Mouse (Mus musculus) CH12.LX (cell line): Measurements from ENCODE around the gene Mapkapk2. TPM values are rescaled to one million over a fixed set of nuclear protein-coding genes. Genes with fewer than 3 reads are reported as not detected.

Experiments
- DNase-seq: peaks from one replicate; pipeline ENCODE4 v3.0.0-alpha.2; 2013; ENCODE audit errors: extremely low read depth
- H3K27ac ChIP-seq: 2 replicates; pipeline ENCODE4 v1.5.1; 2012; ENCODE audit warnings: low read depth, mild to moderate bottlenecking, control low read depth, moderate library complexity; ENCODE audit not compliant: insufficient read depth
- H3K27me3 ChIP-seq: replicated peaks from 2 replicates; pipeline ENCODE3; 2012; ENCODE audit warnings: inconsistent platforms
- H3K36me3 ChIP-seq, 2 experiments: replicated peaks in 1 of 2; 2 replicates each; pipeline versions ENCODE3 to v1.6.1; 2012; ENCODE audit warnings: inconsistent platforms in 1 of 2, low read length in 1 of 2, mild to moderate bottlenecking in 1 of 2, mixed read lengths in 1 of 2, moderate library complexity in 1 of 2; ENCODE audit not compliant: control insufficient read depth in 1 of 2, insufficient read depth in 1 of 2
- H3K4me1 ChIP-seq, 2 experiments: 2 replicates each; pipeline ENCODE4 v1.6.1; 2012; ENCODE audit warnings: inconsistent platforms in 1 of 2, moderate library complexity in 1 of 2; ENCODE audit not compliant: insufficient read depth in 2 of 2, control insufficient read depth in 1 of 2
- H3K4me2 ChIP-seq: 2 replicates; pipeline ENCODE4 v1.6.1; 2012; ENCODE audit warnings: low read depth, mild to moderate bottlenecking, control low read depth; ENCODE audit not compliant: poor library complexity, insufficient read depth, severe bottlenecking
- H3K4me3 ChIP-seq, 3 experiments: fragments of 150-350 bp in 1 of 3; sonication (generic) in 1 of 3; replicated peaks in 1 of 3; 2 replicates each; pipeline versions ENCODE3 to v1.5.1; 2011 to 2012; ENCODE audit warnings: low read depth in 2 of 3, low read length in 2 of 3, mild to moderate bottlenecking in 2 of 3, moderate library complexity in 2 of 3, control low read depth in 1 of 3, improper control_type of control experiment in 1 of 3, inconsistent platforms in 1 of 3, mixed read lengths in 1 of 3; ENCODE audit not compliant: poor library complexity in 1 of 3
- H3K79me2 ChIP-seq: replicated peaks from 2 replicates; pipeline ENCODE4 v1.6.1; 2012; ENCODE audit warnings: mild to moderate bottlenecking, moderate library complexity; ENCODE audit not compliant: control insufficient read depth, poor library complexity, insufficient read depth, severe bottlenecking; ENCODE audit errors: extremely low read depth
- H3K9ac ChIP-seq: 2 replicates; pipeline ENCODE4 v1.6.1; 2012; ENCODE audit warnings: low read depth, mild to moderate bottlenecking, control low read depth, moderate library complexity; ENCODE audit not compliant: insufficient read depth
- H3K9me3 ChIP-seq: replicated peaks from 2 replicates; pipeline ENCODE3; 2012; ENCODE audit warnings: low read length, inconsistent platforms, mixed read lengths
- E2F4 ChIP-seq: IDR thresholded peaks from 2 replicates; pipeline ENCODE4 v1.6.1; 2011; ENCODE audit warnings: low read depth, low read length, improper control_type of control experiment; ENCODE audit not compliant: insufficient replicate concordance
- ELF1 ChIP-seq: IDR thresholded peaks from 2 replicates; pipeline ENCODE4 v1.6.1; 2014; ENCODE audit warnings: low read depth, mild to moderate bottlenecking, inconsistent platforms, low read length, improper control_type of control experiment
- HCFC1 ChIP-seq: IDR thresholded peaks from 2 replicates; pipeline ENCODE4 v1.6.1; 2012; ENCODE audit warnings: low read depth, mild to moderate bottlenecking, inconsistent platforms, low read length, improper control_type of control experiment
- MAFK ChIP-seq: IDR thresholded peaks from 2 replicates; pipeline ENCODE4 v1.6.1; 2011; ENCODE audit warnings: low read length, improper control_type of control experiment; ENCODE audit not compliant: insufficient replicate concordance
- MAX ChIP-seq: IDR thresholded peaks from 2 replicates; pipeline ENCODE4 v1.6.1; 2011; ENCODE audit warnings: low read length, improper control_type of control experiment
- MXI1 ChIP-seq: IDR thresholded peaks from 2 replicates; pipeline ENCODE4 v1.6.1; 2011; ENCODE audit warnings: mild to moderate bottlenecking, low read depth, low read length, improper control_type of control experiment
- NRF1 ChIP-seq: IDR thresholded peaks from 2 replicates; pipeline ENCODE4 v1.6.1; 2014; ENCODE audit warnings: low read depth, mild to moderate bottlenecking, inconsistent platforms, low read length, improper control_type of control experiment, moderate library complexity
- POLR2A ChIP-seq: IDR thresholded peaks from 2 replicates; pipeline ENCODE4 v1.6.1; 2011; ENCODE audit warnings: low read depth, mild to moderate bottlenecking, improper control_type of control experiment, low read length
- SIN3A ChIP-seq: IDR thresholded peaks from 2 replicates; pipeline ENCODE4 v1.6.1; 2012; ENCODE audit warnings: low read length, improper control_type of control experiment, inconsistent platforms
- TCF12 ChIP-seq: IDR thresholded peaks from 2 replicates; pipeline ENCODE4 v1.6.1; 2014; ENCODE audit warnings: low read depth, mild to moderate bottlenecking, inconsistent platforms, low read length, improper control_type of control experiment
- USF1 ChIP-seq: IDR thresholded peaks from 2 replicates; pipeline ENCODE4 v1.6.1; 2014; ENCODE audit warnings: low read depth, mild to moderate bottlenecking, inconsistent platforms, low read length, improper control_type of control experiment
- USF2 ChIP-seq: conservative IDR thresholded peaks from 2 replicates; pipeline ENCODE4 v1.6.1; 2011; ENCODE audit warnings: low read depth, low read length, improper control_type of control experiment
- ZKSCAN1 ChIP-seq: IDR thresholded peaks from 2 replicates; pipeline ENCODE4 v1.6.1; 2012; ENCODE audit warnings: low read depth, inconsistent platforms, low read length, improper control_type of control experiment, borderline replicate concordance
- ZMIZ1 ChIP-seq: IDR thresholded peaks from 2 replicates; pipeline ENCODE4 v1.6.1; 2012; ENCODE audit warnings: low read depth, mild to moderate bottlenecking, inconsistent platforms, low read length, improper control_type of control experiment
- ZNF384 ChIP-seq: IDR thresholded peaks from 2 replicates; pipeline ENCODE4 v1.6.1; 2012; ENCODE audit warnings: low read depth, low read length, improper control_type of control experiment, inconsistent platforms
- dilution Hi-C: fragments of 300-500 bp; cut with MboI; formaldehyde crosslinking; loops from 2 replicates; pipeline ENCODE4 v1.14.3; 2020; ENCODE audit warnings: low sequenced_read_pairs; ENCODE audit not compliant: extremely low pct_unique_long_range_greater_than_20kb, extremely low pct_ligation_motif_present
- in situ Hi-C: fragments of 300-500 bp; cut with MboI; formaldehyde crosslinking; loops from 3 replicates; pipeline ENCODE4 v1.14.3; 2019; ENCODE audit warnings: low sequenced_read_pairs, low pct_ligation_motif_present, low pct_unique_long_range_greater_than_20kb, mixed read lengths
- polyA plus RNA-seq: library from polyadenylated mRNA; unstranded; fragments of >175 nt; gene quantifications from 2 replicates; pipeline ENCODE4 v1.2.1, GENCODE M21; 2012; ENCODE audit warnings: low read depth; ENCODE audit not compliant: insufficient read length
- total RNA-seq, 2 experiments: library from RNA; depleted of rRNA; stranded (reverse); fragments of 300-350 nt in 1 of 2; fragments of >200 nt in 1 of 2; gene quantifications; 2 replicates each; pipeline ENCODE4 v1.2.3; 2012 to 2014

Mapkapk2 gene
- total and polyA plus RNA-seq, 3 experiments = 55.0 to 63.5 (median 62.9) TPM

DNA sequence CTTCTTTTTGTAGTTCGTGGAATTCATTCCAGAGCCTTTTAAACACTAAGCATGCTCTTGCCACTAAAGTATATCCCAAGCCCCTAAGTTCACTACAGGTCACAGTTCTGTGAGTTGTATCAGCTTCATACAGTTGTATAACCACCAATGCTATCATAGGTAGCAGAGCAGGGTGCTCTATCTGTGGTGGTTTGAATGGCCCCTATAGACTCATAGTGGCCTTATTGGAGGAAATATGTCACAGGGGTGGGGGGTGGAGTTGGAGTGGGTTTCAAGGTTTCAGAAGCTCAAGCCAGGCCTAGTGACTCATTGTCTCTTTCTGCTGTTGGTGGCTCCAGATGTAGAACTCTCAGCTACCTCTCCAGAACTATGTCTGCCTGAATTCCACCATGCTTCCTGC is 44.8 kb upstream of the Mapkapk2 start:
- Histone ChIP-seq H3K36me3 (no peaks in the 10 kb centered on the region), H3K4me1 (peaks cover 17 to 54% of the 10 kb centered on the region in 2 experiments)
- dilution Hi-C loops = no loop called here

DNA sequence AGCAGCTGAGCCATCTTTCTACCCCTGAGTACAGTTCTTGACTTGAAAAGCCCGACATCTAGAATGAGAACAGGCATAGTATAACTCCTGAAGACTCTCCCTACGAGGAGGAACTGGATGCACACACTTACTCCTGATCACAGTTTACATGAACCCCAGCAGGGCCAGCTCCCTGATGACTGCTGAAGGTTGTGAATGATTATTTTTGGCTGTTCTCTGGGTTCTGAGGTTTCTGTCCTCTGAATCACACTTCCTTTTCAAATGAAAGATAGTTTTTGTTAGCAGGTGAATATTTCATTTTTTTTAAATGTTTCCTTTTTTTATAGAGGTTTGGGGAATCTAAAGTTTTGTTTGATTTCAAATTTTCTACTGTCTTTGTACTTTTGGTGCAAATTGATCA is 43.8 kb upstream of the Mapkapk2 start:
- H3K36me3 ChIP-seq = no peaks in the 10 kb centered on the region
- no peak overlapping the region for H3K27ac ChIP-seq
- in situ Hi-C loops = no loop called here
- DNase-seq = no peak
- no peak overlapping the region for H3K4me2 ChIP-seq
- no peak overlapping the region for H3K9ac ChIP-seq
- TF ChIP-seq USF2 (no peak), HCFC1 (no peak), MAFK (no peak), E2F4 (no peak), ELF1 (no peak), ZNF384 (no peak), SIN3A (no peak), ZKSCAN1 (no peak), NRF1 (no peak), TCF12 (no peak), USF1 (no peak)
- TF ChIP-seq, all 38 proteins: peak for 0
- no peaks in the 10 kb centered on the region for H3K27me3 ChIP-seq
- no peak overlapping the region for H3K4me3 ChIP-seq
- peaks cover 13% of the 10 kb centered on the region; the same call in 1 of the 2 replicates for H3K79me2 ChIP-seq
- peaks cover 15 to 63% of the 10 kb centered on the region in 2 experiments for H3K4me1 ChIP-seq
- H3K9me3 ChIP-seq = peaks cover 2% of the 10 kb centered on the region
- dilution Hi-C loops = no loop called here

More for the DNA sequence above, 44.8 kb upstream of the Mapkapk2 start:
- in situ Hi-C loops = no loop called here
- Histone ChIP-seq H3K27ac (no peak overlapping the region), H3K4me3 (no peak overlapping the region), H3K79me2 (0 out of 2 replicates have a peak, but pooled peaks cover 6% of the 10 kb centered on the region), H3K9ac (no peak overlapping the region), H3K4me2 (no peak overlapping the region), H3K27me3 (no peaks in the 10 kb centered on the region), H3K9me3 (peaks cover 2% of the 10 kb centered on the region)
- DNase-seq = no peak
- TF ChIP-seq MAX (no peak), MXI1 (no peak), ZMIZ1 (no peak), POLR2A (no peak), ZNF384 (no peak)
